Mouse (Mus musculus) liver, adult 2 months (tissue): ENCODE results near the gene Umps. TPM values are rescaled to one million over a fixed set of nuclear protein-coding genes. Genes with fewer than 3 reads are reported as not detected.

Experiments used
- DNase-seq: peaks from one replicate; pipeline ENCODE4 v3.0.0-alpha.2; 2011; ENCODE audit warnings: low read depth, low spot score; ENCODE audit errors: extremely low read depth
- H3K27ac ChIP-seq: fragments of 200-500 bp; replicated peaks from 2 replicates; pipeline ENCODE4 v1.5.1; 2012; ENCODE audit warnings: low read depth, mild to moderate bottlenecking, control low read depth, inconsistent platforms, low read length; ENCODE audit not compliant: insufficient read depth
- H3K27me3 ChIP-seq: fragments of 200-500 bp; 2 replicates; pipeline ENCODE4 v1.6.1; 2012; ENCODE audit warnings: mild to moderate bottlenecking, moderate library complexity, low read length, inconsistent platforms; ENCODE audit not compliant: control insufficient read depth, insufficient read depth
- H3K36me3 ChIP-seq: fragments of 200-500 bp; 2 replicates; pipeline ENCODE4 v1.6.1; 2012; ENCODE audit warnings: low read length, inconsistent platforms; ENCODE audit not compliant: control insufficient read depth, insufficient read depth
- H3K4me1 ChIP-seq: fragments of 200-500 bp; 2 replicates; pipeline ENCODE4 v1.6.1; 2011; ENCODE audit warnings: low read length; ENCODE audit not compliant: control insufficient read depth, insufficient read depth
- H3K4me3 ChIP-seq: fragments of 200-500 bp; 2 replicates; pipeline ENCODE4 v1.5.1; 2011; ENCODE audit warnings: low read depth, mild to moderate bottlenecking, control low read depth, low read length, moderate library complexity; ENCODE audit not compliant: insufficient read depth
- H3K79me2 ChIP-seq: fragments of 200-500 bp; 2 replicates; pipeline ENCODE4 v1.6.1; 2012; ENCODE audit warnings: inconsistent platforms, mild to moderate bottlenecking, low read length, moderate library complexity; ENCODE audit not compliant: control insufficient read depth, insufficient read depth
- H3K9ac ChIP-seq: fragments of 200-500 bp; 2 replicates; pipeline ENCODE4 v1.6.1; 2012; ENCODE audit warnings: low read depth, mild to moderate bottlenecking, control low read depth, inconsistent platforms, low read length
- CTCF ChIP-seq: fragments of 200-500 bp; IDR thresholded peaks from 2 replicates; pipeline ENCODE4 v1.5.1; 2011; ENCODE audit warnings: low read depth, low read length, control low read depth
- POLR2A ChIP-seq: fragments of 200-500 bp; IDR thresholded peaks from 2 replicates; pipeline ENCODE4 v1.6.1; 2011; ENCODE audit warnings: low read length, control low read depth; ENCODE audit not compliant: insufficient read depth; ENCODE audit errors: extremely low read depth
- WGBS: fragments of 180-500 bp; shearing (Covaris S2); methylation state at CpG from one replicate; pipeline ENCODE4 v1.1.7; 2018; 5-methylcytosine and 5-hydroxymethylcytosine counted together
- polyA plus RNA-seq: library from polyadenylated mRNA; depleted of rRNA; stranded (reverse); fragments of >200 nt; gene quantifications from 2 replicates; pipeline ENCODE4 v1.2.3, GENCODE M21; 2012; rRNA removed
- total RNA-seq: library from RNA; depleted of rRNA; stranded (reverse); fragments of >200 nt; gene quantifications from 2 replicates; pipeline ENCODE4 v1.2.3, GENCODE M21; 2014; rRNA removed

Umps gene
- total and polyA plus RNA-seq, 2 experiments, result 12.9 to 26.5 TPM

- H3K79me2 ChIP-seq, result no peaks in the 10 kb centered on the region; the same call in 1 of the 2 replicates
- peak overlapping the region; percentile 81 for H3K27ac ChIP-seq
- peaks cover 19% of the 10 kb centered on the region for H3K4me1 ChIP-seq
- TF ChIP-seq CTCF (no peak; the same call in 1 of the 2 replicates), POLR2A (no peak)
- H3K4me3 ChIP-seq, result no peak overlapping the region
- H3K27me3 ChIP-seq, result no peaks in the 10 kb centered on the region
- peak; percentile 92 for DNase-seq
- H3K9ac ChIP-seq, result peak overlapping the region; percentile 5; the same call in 1 of the 2 replicates
- H3K36me3 ChIP-seq, result no peaks in the 10 kb centered on the region
- WGBS, result 7% methylated on average over 12 of the region's 12 CpGs
These were observed 50.2 kb downstream of the Umps start for GRCm38 (mm10) chr16:33916473-33917251.

GRCm38 (mm10) chr16:33914997-33915396 is 51.8 kb downstream of the Umps start:
- no peaks in the 10 kb centered on the region for H3K36me3 ChIP-seq
- WGBS, result 86% methylated on average over 4 of the region's 4 CpGs

GRCm38 (mm10) chr16:33908239-33908638 is 58.6 kb downstream of the Umps start:
- Histone ChIP-seq H3K4me1 (peaks cover 6% of the 10 kb centered on the region; the same call in 1 of the 2 replicates), H3K27me3 (no peaks in the 10 kb centered on the region), H3K9ac (no peak overlapping the region), H3K36me3 (peaks cover 11% of the 10 kb centered on the region), H3K79me2 (no peaks in the 10 kb centered on the region), H3K27ac (no peak overlapping the region), H3K4me3 (no peak overlapping the region)
- 95% methylated on average over 4 of the region's 4 CpGs for WGBS
- TF ChIP-seq POLR2A (no peak), CTCF (no peak)
- DNase-seq, result no peak

More at GRCm38 (mm10) chr16:33914997-33915396, 51.8 kb downstream of the Umps start:
- no peak overlapping the region for H3K4me3 ChIP-seq
- DNase-seq, result no peak
- no peaks in the 10 kb centered on the region for H3K79me2 ChIP-seq
- no peak for TF ChIP-seq POLR2A
- TF ChIP-seq CTCF, result no peak
- H3K9ac ChIP-seq, result no peak overlapping the region
- peaks cover 19% of the 10 kb centered on the region for H3K4me1 ChIP-seq
- no peaks in the 10 kb centered on the region for H3K27me3 ChIP-seq
- H3K27ac ChIP-seq, result no peak overlapping the region

Other genes starting within 250 kb of the Umps start
- gene Muc13, start 173.0 kb downstream of the Umps start, total RNA-seq, result not detected in 2 replicates
- 0.32 and 0.65 TPM in 2 replicates for gene Muc13, start 173.0 kb downstream of the Umps start, polyA plus RNA-seq
- gene Itgb5, start 137.4 kb downstream of the Umps start, total RNA-seq, result 36.1 and 46.2 TPM in 2 replicates
- gene Itgb5, start 137.4 kb downstream of the Umps start, polyA plus RNA-seq, result 54.6 and 65.1 TPM in 2 replicates